Mouse (Mus musculus) ES-Bruce4 (cell line): Measurements from ENCODE around the gene Layn.

Experiments
- EP300 ChIP-seq: IDR thresholded peaks from 2 replicates; pipeline ENCODE4 v1.6.1; 2011; ENCODE audit warnings: low read depth, low read length; ENCODE audit not compliant: insufficient read depth
- POLR2A ChIP-seq: IDR thresholded peaks from one replicate; pipeline ENCODE4 v1.8.1; 2011; ENCODE audit warnings: low read length; ENCODE audit not compliant: insufficient read depth

GRCm38 (mm10) chr9:51076979-51077315, at the start of gene Layn:
- no peak for TF ChIP-seq EP300
- TF ChIP-seq POLR2A, result no peak
